In genomic region chr13:100015937-100016336, GRCm38 (mm10) we compare ENCODE assay signal across 8 mouse cellular contexts. TPM values are rescaled to one million over a fixed set of nuclear protein-coding genes. Genes with fewer than 3 reads are reported as not detected.
A peak's percentile ranks its signal among the peaks of the same experiment; 100 is the strongest.
DNase-seq lines count a peak whose midpoint lies in the region; ATAC-seq and TF ChIP-seq lines count a peak whose summit lies in the region.

No protein-coding gene starts in this region.

- peak overlapping the region; percentile 47 for H3K27ac ChIP-seq in left cerebral cortex, adult 2 months
- peak overlapping the region; percentile 86 for H3K27ac ChIP-seq in embryonic facial prominence, embryonic 10.5 days (replicated peaks)
- H3K27ac ChIP-seq in hindbrain, postnatal 0 days, result peak overlapping the region; percentile 80
- peak overlapping the region; percentile 60 for H3K27ac ChIP-seq in midbrain, embryonic 16.5 days (ENCODE audit: low read length)

- intact Hi-C loops in left cerebral cortex, adult 2 months (cut with DNase I), result no loop called here

- no peaks in the 10 kb centered on the region for H3K9me3 ChIP-seq in embryonic facial prominence, embryonic 10.5 days
- H3K9me3 ChIP-seq in hindbrain, postnatal 0 days (ENCODE audit: low read length), result no peaks in the 10 kb centered on the region
- H3K9me3 ChIP-seq in midbrain, embryonic 16.5 days (replicated peaks; ENCODE audit: control insufficient read depth, low read length, poor library complexity, severe bottlenecking), result no peaks in the 10 kb centered on the region

- H3K4me1 ChIP-seq in embryonic facial prominence, embryonic 10.5 days, result peaks cover 22% of the 10 kb centered on the region
- H3K4me1 ChIP-seq in hindbrain, postnatal 0 days (ENCODE audit: insufficient read depth, low read length), result peaks cover 6% of the 10 kb centered on the region; the same call in 1 of the 2 replicates
- peaks cover 17% of the 10 kb centered on the region for H3K4me1 ChIP-seq in midbrain, embryonic 16.5 days (ENCODE audit: control insufficient read depth, insufficient read depth, low read length)

- DNase-seq in left cerebral cortex, adult 2 months (ENCODE audit: extremely low spot score in 1 of 2, low spot score in 2 of 2), result no peak
- DNase-seq in left cerebral cortex, adult 18-20 months (ENCODE audit: low spot score in 2 of 2), result no peak
- DNase-seq in embryonic facial prominence, embryonic 10.5 days (ENCODE audit: low spot score), result no peak
- DNase-seq in hindbrain, postnatal 0 days (ENCODE audit: low spot score), result peak; percentile 20
- DNase-seq in right cerebral cortex, postnatal 14 days, result no peak
- DNase-seq in cerebellum, adult 11 months, result no peak
- DNase-seq in cerebellum, postnatal 36 days, result no peak

- no peak for TF ChIP-seq CTCF in left cerebral cortex, adult 2 months (IDR thresholded peaks at IDR 0.05)
- no peak for TF ChIP-seq CTCF in hindbrain, postnatal 0 days (IDR thresholded peaks at IDR 0.05; ENCODE audit: low read depth)

- no peaks in the 10 kb centered on the region for H3K27me3 ChIP-seq in embryonic facial prominence, embryonic 10.5 days (replicated peaks; ENCODE audit: low read depth, poor library complexity, severe bottlenecking)
- H3K27me3 ChIP-seq in hindbrain, postnatal 0 days (ENCODE audit: insufficient read depth, low read length), result no peaks in the 10 kb centered on the region
- no peaks in the 10 kb centered on the region for H3K27me3 ChIP-seq in midbrain, embryonic 16.5 days (ENCODE audit: control insufficient read depth, insufficient read depth, low read depth, low read length)

- peak overlapping the region; percentile 82 for H3K4me2 ChIP-seq in hindbrain, postnatal 0 days (ENCODE audit: low read depth, low read length)
- peak overlapping the region; percentile 96 for H3K4me2 ChIP-seq in midbrain, embryonic 16.5 days (ENCODE audit: low read length)

- peak overlapping the region; percentile 71 for H3K9ac ChIP-seq in hindbrain, postnatal 0 days (replicated peaks; ENCODE audit: low read length)
- peak overlapping the region; percentile 64 for H3K9ac ChIP-seq in midbrain, embryonic 16.5 days (ENCODE audit: low read depth, low read length)

- H3K4me3 ChIP-seq in left cerebral cortex, adult 2 months, result peak overlapping the region; percentile 84
- H3K4me3 ChIP-seq in embryonic facial prominence, embryonic 10.5 days, result peak overlapping the region; percentile 80
- peak overlapping the region; percentile 66 for H3K4me3 ChIP-seq in hindbrain, postnatal 0 days (ENCODE audit: low read length)
- peak overlapping the region; percentile 61 for H3K4me3 ChIP-seq in midbrain, embryonic 16.5 days (ENCODE audit: low read depth, low read length)

- H3K36me3 ChIP-seq in embryonic facial prominence, embryonic 10.5 days (replicated peaks), result peaks cover 10% of the 10 kb centered on the region
- peaks cover 9% of the 10 kb centered on the region; the same call in 1 of the 2 replicates for H3K36me3 ChIP-seq in hindbrain, postnatal 0 days (ENCODE audit: insufficient read depth, low read length)
- H3K36me3 ChIP-seq in midbrain, embryonic 16.5 days (ENCODE audit: control insufficient read depth, insufficient read depth, low read length), result 0 out of 2 replicates have a peak, but pooled peaks cover 3% of the 10 kb centered on the region

- no peak; the same call in 1 of the 2 replicates for ATAC-seq in hindbrain, postnatal 0 days
- peak; percentile 41 for ATAC-seq in midbrain, embryonic 16.5 days

- WGBS in embryonic facial prominence, embryonic 10.5 days, result 13% methylated on average over 8 of the region's 8 CpGs
- WGBS in hindbrain, postnatal 0 days, result 7% methylated on average over 8 of the region's 8 CpGs
- 7% methylated on average over 8 of the region's 8 CpGs for WGBS in midbrain, embryonic 16.5 days

RNA-seq across cellular contexts. Expression of gene Mccc2, which starts 0.5 kb away (rescaled TPM):
- total RNA-seq in left cerebral cortex, adult 2 months (2021), result 10 to 100 TPM; 22.9 to 26.9 TPM
- total RNA-seq in left cerebral cortex, adult 18-20 months (2021), result 10 to 100 TPM; 22.0 to 22.3 TPM
- 44.7 and 47.3 TPM in 2 replicates for polyA plus RNA-seq in embryonic facial prominence, embryonic 10.5 days (2016; fragmentation: Nextera tagmentation; extraction: Ambion mirVana)
- 26.2 and 37.1 TPM in 2 replicates for total RNA-seq in hindbrain, postnatal 0 days (2014; rRNA removed)
- 38.1 and 41.2 TPM in 2 replicates for polyA plus RNA-seq in hindbrain, postnatal 0 days (2015; fragmentation: Nextera tagmentation; extraction: Ambion mirVana)
- 30.3 and 34.9 TPM in 2 replicates for polyA plus RNA-seq in midbrain, embryonic 16.5 days (2015; fragmentation: Nextera tagmentation; extraction: Ambion mirVana)
